Mouse (Mus musculus) erythroid progenitor cell, adult 5-6 weeks (primary cell): Measurements from ENCODE around the gene Tpbg. TPM values are rescaled to one million over a fixed set of nuclear protein-coding genes. Genes with fewer than 3 reads are reported as not detected.
"Not testable (repeated sequence)": the region's sequence is repeated elsewhere in the genome, so short reads cannot be mapped to it uniquely, and the experiment has no call there.

ENCODE experiments used
- ATAC-seq: replicated peaks from 2 replicates; pipeline ENCODE4 v1.8.0; 2016; ENCODE audit warnings: moderate number of reproducible peaks, mild to moderate bottlenecking, moderate TSS enrichment, inconsistent platforms; ENCODE audit not compliant: poor library complexity, low FRiP score, severe bottlenecking
- total RNA-seq, 2 experiments: library from RNA; stranded (forward) in 1 of 2; stranded (reverse) in 1 of 2; fragments of 150-400 nt in 1 of 2; fragments of 186-747, 209-891 nt in 1 of 2; gene quantifications; 2 replicates each; pipeline versions ENCODE4 v1.2.3 to v1.2.4; 2015 to 2017; ENCODE audit warnings: low replicate concordance in 2 of 2

Gene Tpbg
- total RNA-seq (2015; ENCODE audit: low replicate concordance), result not detected in 2 replicates
- total RNA-seq (2017; ENCODE audit: low replicate concordance), result not detected in 2 replicates

GRCm38 (mm10) chr9:85842351-85843011 is at the start of gene Tpbg:
Gene Tpbg (plus strand): TSS chr9:85842380.
- ATAC-seq, result no peak

DNA sequence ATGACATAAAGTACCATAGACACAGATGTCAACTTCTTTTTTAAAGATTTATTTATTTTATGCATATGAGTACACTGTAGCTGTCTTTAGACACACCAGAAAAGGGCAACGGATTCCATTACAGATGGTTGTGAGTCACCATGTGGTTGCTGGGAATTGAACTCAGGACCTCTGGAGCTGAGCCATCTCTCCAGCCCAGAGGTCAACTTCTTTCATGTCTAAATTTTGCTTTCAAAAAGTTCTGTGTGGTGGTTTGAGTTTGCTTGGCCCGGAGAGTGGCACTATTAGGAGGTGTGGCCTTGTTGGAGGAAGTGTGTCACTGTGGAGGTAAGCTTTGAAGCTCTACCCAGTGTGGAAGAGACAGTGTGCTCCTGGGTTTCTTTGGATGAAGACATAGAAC is 40.2 kb upstream of the Tpbg start:
- not testable (repeated sequence) for ATAC-seq

DNA sequence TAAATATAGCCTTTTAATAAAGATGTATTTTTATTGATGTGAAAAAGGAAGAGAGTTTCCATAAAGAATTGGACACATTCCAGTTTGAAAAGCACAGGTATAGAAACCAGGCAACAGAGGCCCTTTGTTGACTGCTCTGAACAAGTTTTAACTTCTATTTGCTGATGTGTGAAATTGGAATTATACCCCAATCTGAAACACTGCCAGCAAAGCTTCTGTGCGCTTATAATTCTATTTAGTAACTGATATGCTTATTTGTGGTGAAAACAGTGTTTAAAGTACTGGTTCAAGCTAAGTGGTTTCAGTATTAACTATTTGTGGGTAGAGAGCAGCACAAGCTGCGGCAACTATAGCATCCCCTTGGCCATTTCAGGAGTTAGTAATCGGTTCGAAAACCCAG is 39.6 kb upstream of the Tpbg start:
- ATAC-seq, result no peak

- no peak for ATAC-seq
Observed at GRCm38 (mm10) chr9:85806411-85806810, 35.8 kb upstream of the Tpbg start.

GRCm38 (mm10) chr9:85809246-85809645 is 32.9 kb upstream of the Tpbg start:
- no peak for ATAC-seq

DNA sequence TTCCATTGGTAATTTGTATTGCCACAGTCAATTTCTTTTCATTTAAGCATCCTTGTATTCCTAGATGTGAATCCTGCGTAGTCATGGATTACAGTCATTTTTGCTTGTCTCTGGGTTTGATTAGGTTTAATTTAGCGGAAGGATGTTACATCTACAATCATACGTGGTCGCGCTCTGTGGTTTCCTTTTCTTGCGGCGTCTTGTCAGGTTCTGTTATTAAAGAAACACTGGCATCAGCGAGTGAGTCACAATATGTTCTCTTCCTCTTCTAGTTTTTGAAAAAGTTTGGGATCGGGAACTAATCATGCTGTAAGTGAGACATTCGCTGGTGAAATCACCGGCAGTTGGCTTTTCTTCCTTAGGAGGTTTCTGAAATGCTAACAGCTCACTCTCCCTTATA is 21.4 kb upstream of the Tpbg start:
- ATAC-seq, result no peak

DNA sequence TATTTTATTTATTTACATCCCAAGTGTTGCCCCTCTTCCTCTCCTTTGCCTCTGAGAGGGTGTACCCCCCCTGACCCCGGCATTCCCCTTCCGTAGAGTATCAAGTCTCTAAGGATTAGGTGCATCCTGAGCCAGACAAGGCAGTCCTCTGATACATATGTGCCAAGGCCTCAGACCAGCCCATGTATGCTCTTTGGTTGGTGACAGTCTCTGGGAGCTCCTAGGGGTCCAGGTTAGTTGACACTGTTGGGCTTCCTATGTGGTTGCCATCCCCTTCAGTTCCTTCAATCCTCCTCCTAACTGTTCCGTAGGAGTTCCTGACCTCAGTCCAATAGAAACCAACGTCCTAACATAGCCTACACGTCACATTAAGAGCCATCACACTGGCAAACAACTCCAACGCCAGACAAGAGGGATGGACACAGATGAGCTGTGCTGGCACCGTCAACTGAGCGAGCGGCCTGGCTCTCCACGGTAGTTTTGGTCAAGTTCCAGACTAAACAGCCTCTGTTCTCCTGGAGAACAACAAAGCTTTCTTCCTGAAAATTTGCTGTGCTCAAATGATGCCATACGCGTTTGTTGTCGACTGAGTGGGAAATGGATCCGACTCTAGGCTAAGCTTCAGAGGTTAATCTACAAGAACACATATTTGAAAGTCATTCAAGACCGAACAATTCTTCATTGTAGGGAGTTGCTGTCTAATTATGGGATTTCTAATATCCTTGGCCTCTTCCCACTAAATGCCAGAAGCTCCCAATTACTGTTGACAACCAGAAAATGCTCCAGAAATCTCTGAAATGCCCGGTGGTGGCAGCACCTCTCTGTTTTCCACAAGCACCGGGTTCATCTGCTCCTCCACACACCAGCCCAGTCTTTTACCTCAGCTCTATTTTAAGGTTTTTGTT is 6.4 kb upstream of the Tpbg start:
- no peak for ATAC-seq

DNA sequence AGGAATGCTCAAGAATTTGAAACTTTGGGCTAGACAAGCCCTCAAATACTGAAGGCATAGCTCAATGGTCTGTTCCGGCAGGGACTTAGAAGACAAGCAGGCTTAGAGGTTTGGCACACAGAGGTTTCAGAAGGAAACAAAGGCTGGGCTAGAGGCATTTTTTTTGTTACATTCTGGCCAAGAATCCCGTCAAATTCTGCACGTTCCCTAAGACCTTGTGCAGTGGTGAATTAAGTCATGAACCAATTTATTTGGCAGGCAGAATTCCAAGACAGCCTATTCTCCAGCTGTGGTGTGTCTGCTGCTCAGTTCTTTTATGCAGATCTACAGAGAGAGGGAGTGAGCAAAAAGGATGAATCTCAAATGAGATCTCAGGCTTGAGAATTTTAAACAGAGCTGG is 2.6 kb upstream of the Tpbg start:
- no peak for ATAC-seq

DNA sequence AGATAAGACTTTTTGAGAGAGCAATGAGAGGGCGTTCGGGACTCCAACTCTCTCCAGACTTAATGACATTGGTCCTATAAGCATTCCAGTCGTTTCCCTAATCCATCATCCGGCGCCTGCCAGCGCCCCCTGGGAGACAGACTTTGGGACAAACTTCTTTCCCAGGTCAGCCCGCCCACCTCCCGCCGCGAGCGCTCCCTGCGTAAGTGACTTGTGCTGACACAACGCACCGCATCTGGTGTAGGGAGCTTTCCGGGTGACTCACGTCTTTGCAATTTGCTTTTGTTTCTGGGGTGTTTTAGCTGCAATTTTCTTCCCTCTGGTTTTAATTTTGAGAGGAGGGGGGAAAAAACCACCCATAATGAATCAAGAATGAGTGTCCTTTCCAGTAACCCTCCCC is 289 bp upstream of the Tpbg start:
- no peak for ATAC-seq

GRCm38 (mm10) chr9:85843031-85843890 is 1.1 kb downstream of the Tpbg start:
- peak; percentile 34; the same call in 1 of the 2 replicates for ATAC-seq

DNA sequence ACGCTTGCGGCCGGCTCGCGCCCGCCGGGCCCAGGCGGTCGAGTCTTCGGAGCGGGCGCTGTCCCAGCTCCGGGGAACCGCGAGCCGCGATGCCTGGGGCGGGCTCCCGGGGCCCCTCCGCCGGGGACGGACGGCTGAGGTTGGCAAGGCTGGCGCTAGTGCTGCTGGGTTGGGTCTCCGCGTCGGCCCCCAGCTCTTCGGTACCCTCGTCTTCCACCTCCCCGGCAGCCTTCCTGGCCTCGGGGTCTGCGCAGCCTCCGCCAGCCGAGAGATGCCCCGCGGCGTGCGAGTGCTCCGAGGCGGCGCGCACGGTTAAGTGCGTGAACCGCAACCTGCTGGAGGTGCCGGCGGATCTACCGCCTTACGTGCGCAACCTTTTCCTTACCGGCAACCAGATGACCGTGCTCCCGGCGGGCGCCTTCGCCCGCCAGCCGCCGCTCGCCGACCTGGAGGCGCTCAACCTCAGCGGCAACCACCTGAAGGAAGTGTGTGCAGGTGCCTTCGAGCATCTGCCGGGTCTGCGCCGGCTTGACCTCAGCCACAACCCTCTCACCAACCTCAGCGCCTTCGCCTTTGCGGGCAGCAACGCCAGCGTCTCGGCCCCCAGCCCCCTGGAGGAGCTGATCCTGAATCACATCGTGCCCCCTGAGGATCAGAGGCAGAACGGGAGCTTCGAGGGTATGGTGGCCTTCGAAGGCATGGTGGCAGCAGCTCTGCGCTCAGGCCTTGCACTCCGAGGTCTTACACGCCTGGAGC is 1.9 kb downstream of the Tpbg start:
- ATAC-seq, result no peak

DNA sequence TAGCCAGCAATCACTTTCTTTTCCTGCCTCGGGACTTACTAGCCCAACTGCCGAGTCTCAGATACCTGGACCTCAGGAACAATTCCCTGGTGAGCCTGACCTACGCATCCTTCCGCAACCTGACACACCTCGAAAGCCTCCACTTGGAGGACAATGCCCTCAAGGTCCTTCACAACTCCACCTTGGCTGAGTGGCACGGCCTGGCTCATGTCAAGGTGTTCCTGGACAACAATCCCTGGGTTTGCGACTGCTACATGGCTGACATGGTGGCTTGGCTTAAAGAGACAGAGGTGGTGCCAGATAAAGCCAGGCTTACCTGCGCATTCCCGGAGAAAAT is 2.4 kb downstream of the Tpbg start:
- ATAC-seq, result no peak

DNA sequence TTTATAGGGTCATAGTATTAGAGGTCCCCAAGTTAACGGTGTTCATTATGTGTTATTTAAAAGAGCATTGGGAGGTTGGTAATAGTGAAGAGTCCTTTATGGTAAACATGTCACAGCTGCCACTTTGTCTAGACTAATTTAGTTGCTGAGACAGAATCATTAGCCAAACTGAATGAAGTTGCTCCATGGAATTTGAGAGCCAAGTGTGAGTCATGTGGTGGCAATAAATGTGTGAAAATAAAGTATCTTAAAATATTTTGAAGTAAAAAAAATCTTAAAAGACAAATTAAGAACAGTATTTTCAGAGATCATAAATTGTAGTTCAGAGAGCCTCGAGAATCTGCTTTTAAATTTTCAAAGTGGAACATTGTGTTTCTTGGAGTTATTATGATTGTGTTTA is 4.0 kb downstream of the Tpbg start:
- no peak for ATAC-seq

DNA sequence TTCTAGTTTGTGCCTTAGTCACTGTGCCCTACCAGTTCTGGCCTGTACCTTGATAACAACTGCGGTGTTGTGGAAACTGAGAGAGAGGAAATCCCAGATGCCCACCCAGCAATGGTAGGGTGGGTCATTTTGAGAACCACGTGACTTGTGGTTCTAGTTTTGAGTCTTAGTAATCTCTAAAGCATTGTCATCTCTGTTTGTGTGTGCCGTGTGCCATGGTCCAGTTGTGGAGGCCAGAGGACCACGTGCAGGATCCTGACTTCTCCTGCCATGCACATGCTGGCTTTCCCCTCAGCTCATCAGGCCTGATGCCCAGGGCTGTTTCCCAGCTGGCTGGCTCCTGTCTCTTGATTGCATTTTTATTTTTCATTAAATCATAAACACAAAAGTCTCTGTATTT is 12.6 kb downstream of the Tpbg start:
- no peak for ATAC-seq

DNA sequence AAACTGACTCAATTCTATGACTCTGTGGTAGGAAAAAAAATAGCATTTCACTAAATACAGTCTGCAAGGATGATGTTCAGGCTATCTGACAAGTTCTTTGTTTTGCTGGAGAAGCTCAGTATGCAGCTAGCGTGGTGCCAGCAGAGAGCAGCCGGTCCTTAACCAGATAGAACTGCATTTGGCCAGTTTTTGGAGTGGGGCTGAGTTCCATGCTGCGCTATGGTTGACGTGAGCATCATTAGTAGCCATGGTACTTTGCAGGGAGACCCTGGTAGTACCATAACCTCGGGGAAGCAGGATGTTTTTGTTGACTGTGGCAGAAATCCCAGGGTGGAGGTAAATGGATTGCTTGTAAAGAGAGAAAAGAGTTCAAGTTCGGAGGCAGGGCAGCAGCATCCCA is 14.3 kb downstream of the Tpbg start:
- no peak for ATAC-seq

- no peak for ATAC-seq
Observed at GRCm38 (mm10) chr9:85861065-85861464, 18.9 kb downstream of the Tpbg start.

DNA sequence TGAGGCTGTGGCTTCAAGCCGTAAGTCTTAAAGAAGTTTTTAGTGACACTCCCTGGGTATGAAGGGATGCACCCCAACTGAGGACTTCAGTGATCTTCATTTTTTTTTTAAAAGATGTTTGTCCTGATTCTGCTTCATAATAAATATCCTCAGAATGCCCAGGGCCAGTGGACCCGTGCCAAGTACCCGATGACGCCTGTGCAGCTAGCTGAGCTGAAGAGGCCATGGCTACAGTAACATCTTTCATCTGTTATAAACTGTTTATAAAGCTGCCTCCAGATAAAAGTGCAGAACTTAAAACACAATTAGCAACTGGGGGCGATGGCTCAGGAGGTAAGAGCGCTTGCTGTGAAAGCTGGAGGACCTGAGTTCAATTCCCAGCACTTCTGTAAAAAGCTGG is 20.4 kb downstream of the Tpbg start:
- no peak for ATAC-seq

GRCm38 (mm10) chr9:85872908-85873307 is 30.7 kb downstream of the Tpbg start:
- ATAC-seq, result no peak

- ATAC-seq, result no peak
Observed at GRCm38 (mm10) chr9:85893681-85894080, 51.5 kb downstream of the Tpbg start.
